Mouse (Mus musculus) R1 (cell line): ENCODE data around the gene Slc5a3.
"Not testable (repeated sequence)": the region's sequence is repeated elsewhere in the genome, so short reads cannot be mapped to it uniquely, and the experiment has no call there.

ENCODE experiments used
- DNase-seq: peaks from one replicate; pipeline ENCODE4 v3.0.0-alpha.2; 2018; ENCODE audit warnings: low read depth, low spot score

The Slc5a3 gene

GRCm38 (mm10) chr16:92062832-92063231, 4.7 kb downstream of the Slc5a3 start:
- no peak for DNase-seq

DNA sequence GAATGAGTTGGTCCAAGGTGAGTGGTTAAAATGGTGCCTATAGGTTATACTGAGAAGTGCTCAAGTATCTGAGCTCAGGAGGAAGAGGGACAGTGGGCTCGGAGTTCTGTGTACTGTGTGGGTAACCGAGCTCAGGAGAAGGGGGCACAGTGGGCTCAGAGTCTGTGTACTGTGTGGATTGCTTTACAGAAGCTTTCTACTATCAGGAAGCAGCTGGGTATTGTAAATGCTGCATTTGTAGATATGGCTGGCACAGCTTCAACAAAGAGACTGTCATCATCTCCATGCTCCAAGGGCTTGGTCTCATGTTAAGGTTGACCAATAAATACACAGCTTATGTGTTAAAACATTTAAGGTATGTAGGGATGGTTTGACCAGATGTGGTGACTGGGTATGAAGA, 6.7 kb downstream of the Slc5a3 start:
- no peak for DNase-seq

GRCm38 (mm10) chr16:92070338-92070737, 12.2 kb downstream of the Slc5a3 start:
- no peak for DNase-seq

- no peak for DNase-seq
Observed at GRCm38 (mm10) chr16:92076797-92077196, 18.7 kb downstream of the Slc5a3 start.

- no peak for DNase-seq
Observed at GRCm38 (mm10) chr16:92083771-92084453, 25.8 kb downstream of the Slc5a3 start.

DNA sequence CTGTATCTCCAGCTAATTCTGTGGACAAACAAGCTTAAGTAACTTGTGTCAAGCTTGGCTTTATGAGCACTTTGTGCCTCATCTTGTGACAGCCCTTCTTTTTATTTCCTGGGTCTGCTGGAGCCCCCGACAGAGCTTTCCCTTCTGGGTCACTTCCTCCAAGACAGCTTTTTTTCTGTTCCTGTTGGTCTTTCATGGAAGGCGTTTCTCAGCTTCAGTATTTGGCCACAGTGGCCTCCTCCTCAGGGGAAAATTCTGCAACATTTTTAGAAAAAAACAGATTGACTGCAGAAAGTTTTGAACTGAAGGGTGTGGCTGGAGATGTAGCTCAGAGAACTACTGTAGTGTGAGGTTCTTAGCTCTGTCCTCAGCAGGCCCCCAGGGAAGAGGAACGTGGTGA, 31.1 kb downstream of the Slc5a3 start:
- DNase-seq, result no peak

DNA sequence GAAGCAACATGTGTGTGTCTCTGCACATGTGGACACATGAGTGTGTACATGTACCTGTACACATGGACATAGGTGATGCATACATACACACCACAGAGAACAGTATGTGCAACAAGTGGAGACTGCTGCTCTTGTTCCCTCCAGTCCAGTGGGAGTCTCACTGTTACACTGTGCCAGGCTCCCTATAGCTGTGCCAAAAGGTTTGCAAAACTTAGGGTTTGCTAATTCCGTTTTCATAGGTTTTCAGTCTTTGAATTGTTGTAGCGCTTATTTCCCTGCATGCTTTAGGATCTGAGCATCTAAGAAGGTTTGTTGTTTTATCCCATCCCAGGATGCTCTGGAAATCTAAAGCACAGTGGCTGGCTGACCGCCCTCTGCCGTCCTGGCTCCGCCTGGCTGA, 33.8 kb downstream of the Slc5a3 start:
- no peak for DNase-seq

- no peak for DNase-seq
Observed at GRCm38 (mm10) chr16:92098351-92099051, 40.4 kb downstream of the Slc5a3 start.

DNA sequence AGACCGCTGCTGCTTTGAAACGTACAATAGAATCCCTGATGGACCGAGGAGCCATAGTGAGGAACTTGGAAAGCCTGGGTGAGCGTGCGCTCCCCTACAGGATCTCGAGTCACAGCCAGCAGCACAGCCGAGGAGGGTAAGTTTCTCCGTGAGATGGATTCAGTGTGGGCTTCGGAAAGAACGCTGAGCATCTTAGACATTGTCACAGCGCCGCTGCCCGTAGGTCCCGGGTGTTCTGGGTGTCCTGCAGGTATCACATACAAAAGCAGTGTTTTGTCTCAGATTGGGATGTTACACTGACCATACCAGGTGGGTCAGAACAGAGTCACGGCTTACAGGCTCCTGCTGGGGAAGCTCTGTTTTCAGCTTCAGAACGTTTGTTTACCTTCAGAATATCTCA, 41.5 kb downstream of the Slc5a3 start:
- no peak for DNase-seq

DNA sequence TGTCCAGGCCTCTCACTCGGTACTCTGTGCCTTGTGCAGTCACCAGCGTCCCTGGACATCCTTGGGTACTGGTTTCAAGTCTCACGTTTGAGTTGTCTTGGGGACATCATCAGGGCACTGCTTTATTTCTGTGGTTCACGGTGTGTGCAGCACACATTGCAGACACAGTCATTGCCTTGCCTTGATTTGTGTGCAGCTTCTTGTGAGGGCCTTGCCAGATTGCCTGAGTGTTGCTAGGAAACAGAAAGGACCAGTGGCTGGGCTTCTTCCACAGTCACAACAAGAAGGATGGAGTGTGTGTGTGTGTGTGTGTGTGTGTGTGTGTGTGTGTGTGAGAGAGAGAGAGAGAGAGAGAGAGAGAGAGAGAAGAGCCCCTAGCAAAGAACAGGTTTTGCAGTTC, 42.0 kb downstream of the Slc5a3 start:
- no peak for DNase-seq

DNA sequence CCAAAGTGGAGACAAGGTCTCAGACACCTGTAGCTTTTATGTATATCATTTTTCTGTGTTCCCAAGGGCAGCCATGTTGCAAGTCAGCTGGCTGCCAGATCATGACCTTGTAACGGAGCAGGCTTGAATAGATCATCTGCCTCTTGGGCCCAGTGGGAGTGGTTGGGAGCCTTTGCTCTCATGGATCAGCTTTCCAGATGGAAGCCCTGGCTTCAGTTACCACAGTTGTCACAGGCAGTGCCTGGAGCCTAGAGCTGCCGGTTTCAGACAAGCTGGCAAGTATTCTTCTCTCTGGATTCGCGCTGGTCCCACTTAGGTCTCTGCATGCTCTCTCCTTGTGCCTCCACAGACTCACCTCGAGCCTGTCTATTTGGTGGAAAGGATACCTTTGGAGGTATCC, 44.0 kb downstream of the Slc5a3 start:
- DNase-seq, result no peak

DNA sequence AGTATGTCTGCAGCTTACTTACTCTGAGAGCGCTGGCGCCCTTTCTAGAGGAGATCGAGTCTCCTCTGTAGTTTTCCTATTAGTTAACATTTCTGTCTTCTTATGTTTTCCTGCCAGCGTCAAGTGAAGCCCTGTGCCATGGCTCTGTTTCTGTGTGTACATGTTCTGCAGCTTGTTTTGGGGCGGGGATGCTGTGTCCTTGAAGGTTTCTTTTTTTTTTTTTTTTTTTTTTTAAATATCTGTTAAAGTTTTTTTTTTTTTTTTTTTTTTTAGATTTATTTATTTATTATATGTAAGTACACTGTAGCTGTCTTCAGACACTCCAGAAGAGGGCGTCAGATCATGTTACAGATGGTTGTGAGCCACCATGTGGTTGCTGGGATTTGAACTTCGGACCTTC, 44.8 kb downstream of the Slc5a3 start:
- not testable (repeated sequence) for DNase-seq

- DNase-seq, result peak; percentile 93
Observed at GRCm38 (mm10) chr16:92103572-92104331, 45.6 kb downstream of the Slc5a3 start.

DNA sequence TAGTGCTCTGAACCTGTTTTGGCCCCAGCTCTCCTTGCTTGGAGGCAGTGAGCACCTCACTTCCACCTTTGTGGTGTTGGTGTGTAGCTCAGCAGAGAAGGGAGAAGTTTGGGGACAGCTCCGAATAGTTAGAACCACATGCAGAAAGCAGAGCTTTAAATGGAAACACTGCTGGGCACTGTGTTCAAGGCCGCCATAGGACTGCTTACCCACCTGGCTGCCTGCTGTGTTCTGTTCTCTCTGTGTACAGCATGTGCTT, 46.1 kb downstream of the Slc5a3 start:
- DNase-seq, result no peak

GRCm38 (mm10) chr16:92104951-92105350, 46.8 kb downstream of the Slc5a3 start:
- DNase-seq, result no peak

- peak; percentile 50 for DNase-seq
Observed at GRCm38 (mm10) chr16:92105631-92106030, 47.5 kb downstream of the Slc5a3 start.

DNA sequence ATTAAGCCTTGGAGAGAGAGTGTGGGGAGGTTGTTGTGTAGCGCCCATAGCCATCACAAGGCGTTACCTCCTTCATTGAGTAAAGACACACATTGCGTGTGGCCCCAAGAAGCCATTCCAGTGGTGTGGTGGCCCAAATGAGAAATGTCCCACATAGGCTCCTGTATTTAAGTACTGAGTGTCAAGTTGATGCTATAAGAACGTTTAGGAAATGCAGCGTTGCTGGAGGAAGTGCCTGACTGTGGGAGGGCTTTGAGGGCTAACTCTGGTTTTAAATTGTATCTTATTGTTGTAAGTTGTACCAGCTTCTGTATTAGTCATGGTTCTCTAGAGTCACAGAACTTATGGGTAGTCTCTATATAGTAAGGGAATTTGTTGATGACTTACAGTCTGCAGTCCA, 49.2 kb downstream of the Slc5a3 start:
- no peak for DNase-seq

GRCm38 (mm10) chr16:92114706-92115241, 56.7 kb downstream of the Slc5a3 start:
- DNase-seq, result no peak

DNA sequence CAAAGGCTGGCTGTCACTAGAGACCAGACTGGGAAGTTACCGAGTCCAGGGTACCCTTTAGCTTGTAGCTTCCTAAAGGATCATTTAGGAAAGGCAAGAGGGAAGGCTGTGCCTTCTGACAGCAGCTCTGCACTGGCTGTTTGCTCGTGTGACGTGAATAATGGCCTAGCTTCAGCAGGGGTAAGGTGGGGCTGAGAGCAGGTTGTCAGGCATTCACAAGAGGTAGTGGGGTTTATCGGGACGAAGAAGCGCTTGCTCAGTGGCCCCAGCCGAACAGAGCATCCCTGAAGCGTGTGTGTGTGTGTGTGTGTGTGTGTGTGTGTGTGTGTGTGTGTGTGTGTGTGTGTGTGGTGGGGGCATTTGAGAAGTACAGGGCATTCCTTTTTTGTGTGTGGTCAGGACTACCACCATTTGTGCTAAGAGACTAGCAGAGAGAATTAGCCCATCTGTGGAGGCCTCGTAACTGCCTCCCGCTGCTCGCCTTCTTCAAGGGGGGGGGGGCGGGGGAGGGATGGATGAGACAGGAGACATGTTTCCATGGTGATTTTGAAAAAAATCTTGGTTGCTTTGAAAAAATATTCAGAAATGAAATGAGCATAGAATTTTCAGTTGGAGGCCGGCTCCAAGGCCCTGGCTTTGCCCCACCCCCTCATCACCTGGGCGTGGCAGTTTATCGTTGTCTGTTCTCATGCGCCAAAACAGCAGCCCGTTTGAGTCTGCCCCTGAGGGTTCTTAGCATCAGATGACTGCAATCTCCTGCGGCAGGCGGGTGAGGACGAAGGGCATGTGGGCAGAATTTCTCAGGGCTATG, 57.7 kb downstream of the Slc5a3 start:
- DNase-seq, result peak; percentile 52

DNA sequence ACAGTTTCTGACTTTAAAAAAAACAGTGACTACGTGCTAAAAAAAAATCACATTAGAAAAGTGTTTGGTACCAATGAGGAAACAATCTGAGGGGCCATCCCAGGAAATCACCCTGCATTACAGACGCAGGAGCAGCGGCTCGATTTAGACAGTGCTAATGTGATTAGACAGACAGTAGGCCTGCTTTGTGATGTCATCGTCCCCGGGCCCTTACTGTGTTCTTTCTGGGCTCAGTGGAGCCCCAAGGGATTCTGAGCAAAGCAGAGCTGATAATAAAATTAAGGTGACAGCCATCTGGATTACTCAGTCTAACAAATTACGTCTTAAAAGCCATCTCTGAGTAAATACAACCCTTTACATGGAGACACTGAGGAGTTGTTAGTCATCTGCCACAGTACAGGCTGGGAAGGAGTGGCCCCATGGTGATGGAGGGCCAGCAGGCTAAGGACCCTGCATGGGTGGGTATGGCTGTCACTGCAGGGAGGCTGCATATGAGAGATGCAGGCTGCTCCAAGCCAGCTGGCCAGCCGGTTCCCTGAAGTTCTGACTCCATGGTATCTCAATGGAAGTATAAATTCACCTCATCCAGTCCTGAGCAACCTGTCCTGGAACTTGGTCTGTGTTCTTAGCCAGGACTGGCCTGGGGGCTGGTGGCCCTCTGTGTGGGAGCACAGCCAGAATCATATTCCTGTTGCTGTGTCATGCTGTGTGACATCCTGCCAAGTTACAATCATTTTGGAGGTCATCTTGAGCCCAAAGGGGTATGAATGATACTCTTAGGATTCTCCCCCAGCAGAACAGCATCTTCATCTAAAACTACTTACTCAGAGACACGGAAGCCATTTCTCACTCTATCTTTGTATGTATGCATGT, 59.5 kb downstream of the Slc5a3 start:
- no peak for DNase-seq

DNA sequence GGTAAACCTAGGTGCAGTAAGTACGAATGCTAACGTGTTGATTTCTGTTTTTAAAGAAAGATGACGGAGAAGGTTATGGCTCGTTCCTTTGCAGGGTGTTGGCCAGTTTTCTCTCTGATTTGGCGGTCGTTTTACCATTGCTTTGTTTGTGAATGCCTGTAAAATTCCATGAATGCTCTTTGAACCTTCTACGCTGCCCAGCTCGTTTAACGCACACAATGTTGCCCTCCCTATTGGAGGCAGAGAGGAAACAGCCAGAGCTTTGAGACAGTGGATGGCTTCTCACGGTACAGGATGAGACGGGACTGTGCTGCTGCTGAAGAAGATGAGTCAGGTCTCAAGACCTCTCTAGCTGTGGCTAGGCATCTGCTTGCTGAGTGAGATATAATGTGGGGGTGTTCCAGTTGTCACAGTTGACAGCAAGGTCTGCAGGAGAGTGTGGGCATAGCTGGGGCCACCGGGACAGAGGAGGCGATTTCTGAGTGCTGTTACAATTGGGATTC, 60.9 kb downstream of the Slc5a3 start:
- DNase-seq, result peak; percentile 38
